Mouse (Mus musculus) yolk sac, embryonic 10.5 days (tissue): Measurements from ENCODE around the gene Lgals7.

Experiments used
- DNase-seq: peaks from one replicate; pipeline ENCODE4 v3.0.0-alpha.2; 2017; ENCODE audit warnings: low spot score

The Lgals7 gene

GRCm38 (mm10) chr7:28863540-28863939 lies at the start of gene Lgals7:
Gene Lgals7 (plus strand): TSS chr7:28863853.
- DNase-seq: no peak

- no peak for DNase-seq
Measured at GRCm38 (mm10) chr7:28814306-28815034, 49.2 kb upstream of the Lgals7 start.

- DNase-seq: no peak
Measured at GRCm38 (mm10) chr7:28815230-28815629, 48.4 kb upstream of the Lgals7 start.

GRCm38 (mm10) chr7:28816201-28816600 lies 47.5 kb upstream of the Lgals7 start:
- no peak for DNase-seq

GRCm38 (mm10) chr7:28816920-28817319 lies 46.7 kb upstream of the Lgals7 start:
- DNase-seq: no peak

GRCm38 (mm10) chr7:28817524-28817923 lies 46.1 kb upstream of the Lgals7 start:
- DNase-seq: no peak

- DNase-seq: no peak
Measured at GRCm38 (mm10) chr7:28817957-28818356, 45.7 kb upstream of the Lgals7 start.

- DNase-seq: no peak
Measured at GRCm38 (mm10) chr7:28818436-28818835, 45.2 kb upstream of the Lgals7 start.

- no peak for DNase-seq
Measured at GRCm38 (mm10) chr7:28818861-28819452, 44.7 kb upstream of the Lgals7 start.

- no peak for DNase-seq
Measured at GRCm38 (mm10) chr7:28819571-28819970, 44.1 kb upstream of the Lgals7 start.

GRCm38 (mm10) chr7:28820358-28821260 lies 43.0 kb upstream of the Lgals7 start:
- no peak for DNase-seq

- DNase-seq: no peak
Measured at GRCm38 (mm10) chr7:28821261-28821831, 42.3 kb upstream of the Lgals7 start.

GRCm38 (mm10) chr7:28822556-28822955 lies 41.1 kb upstream of the Lgals7 start:
- no peak for DNase-seq

- DNase-seq: no peak
Measured at GRCm38 (mm10) chr7:28822993-28823903, 40.4 kb upstream of the Lgals7 start.

GRCm38 (mm10) chr7:28823932-28824331 lies 39.7 kb upstream of the Lgals7 start:
- DNase-seq: no peak

GRCm38 (mm10) chr7:28824941-28825685 lies 38.5 kb upstream of the Lgals7 start, which contains the start of gene Ech1:
Gene Ech1 (plus strand): TSS chr7:28825217.
- DNase-seq: peak; percentile 91

GRCm38 (mm10) chr7:28825686-28826401 lies 37.8 kb upstream of the Lgals7 start:
- peak; percentile 43 for DNase-seq

GRCm38 (mm10) chr7:28826402-28826772 lies 37.3 kb upstream of the Lgals7 start:
- no peak for DNase-seq

GRCm38 (mm10) chr7:28827338-28827737 lies 36.3 kb upstream of the Lgals7 start:
- DNase-seq: no peak

- DNase-seq: no peak
Measured at GRCm38 (mm10) chr7:28829821-28830220, 33.8 kb upstream of the Lgals7 start.
